Mouse (Mus musculus) embryonic fibroblast, embryonic 13.5 days (primary cell): ENCODE measurements around the gene Aire. TPM values are rescaled to one million over a fixed set of nuclear protein-coding genes. Genes with fewer than 3 reads are reported as not detected.
A peak's percentile ranks its signal among the peaks of the same experiment; 100 is the strongest.
"Not testable (repeated sequence)": the region's sequence is repeated elsewhere in the genome, so short reads cannot be mapped to it uniquely, and the experiment has no call there.

ENCODE experiments used
- H3K27ac ChIP-seq: 2 replicates; pipeline ENCODE4 v1.5.1; 2012; ENCODE audit warnings: low read length, control low read depth, inconsistent platforms; ENCODE audit not compliant: insufficient read depth
- H3K4me1 ChIP-seq: 2 replicates; pipeline ENCODE4 v1.6.1; 2011; ENCODE audit warnings: low read length; ENCODE audit not compliant: control insufficient read depth, insufficient read depth
- H3K4me3 ChIP-seq: 2 replicates; pipeline ENCODE4 v1.5.1; 2011; ENCODE audit warnings: mild to moderate bottlenecking, control low read depth, low read length; ENCODE audit not compliant: insufficient read depth
- CTCF ChIP-seq: IDR thresholded peaks from 2 replicates; pipeline ENCODE4 v1.5.1; 2011; ENCODE audit warnings: mild to moderate bottlenecking, control low read depth, low read length, moderate library complexity, borderline replicate concordance; ENCODE audit not compliant: insufficient read depth
- POLR2A ChIP-seq: IDR thresholded peaks from 2 replicates; pipeline ENCODE4 v1.6.1; 2011; ENCODE audit warnings: low read depth, mild to moderate bottlenecking, control low read depth, low read length, moderate library complexity
- polyA plus RNA-seq: library from polyadenylated mRNA; stranded (reverse); fragments of >200 nt; gene quantifications from 2 replicates; pipeline ENCODE4 v1.2.4, GENCODE M21; 2011; ENCODE audit warnings: low read depth; ENCODE audit not compliant: missing spikeins, insufficient read length

Gene Aire
- polyA plus RNA-seq, 1 experiment = not detected

DNA sequence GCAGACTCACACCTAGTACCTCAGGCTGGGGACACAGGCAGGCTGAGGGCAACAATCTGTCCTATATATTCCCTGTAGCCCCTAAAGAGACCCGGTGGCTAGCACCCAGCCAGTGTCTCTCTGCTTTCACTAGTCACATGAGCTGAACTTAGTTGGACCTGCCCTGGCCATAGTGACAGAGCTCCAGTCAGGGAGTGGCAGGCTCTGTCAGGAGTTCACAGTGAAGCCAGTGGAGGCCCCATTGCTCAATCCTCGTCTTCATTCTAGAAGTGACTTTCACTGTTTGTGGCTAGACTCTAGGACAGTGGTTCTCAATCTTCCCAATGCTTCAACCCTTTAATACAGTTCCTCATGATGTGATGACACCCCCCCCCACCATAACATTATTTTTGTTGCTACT lies 11.4 kb downstream of the Aire start:
- TF ChIP-seq POLR2A = no peak
- TF ChIP-seq CTCF = no peak
- no peak overlapping the region for H3K4me3 ChIP-seq
- H3K27ac ChIP-seq = no peak overlapping the region
- no peaks in the 10 kb centered on the region for H3K4me1 ChIP-seq

DNA sequence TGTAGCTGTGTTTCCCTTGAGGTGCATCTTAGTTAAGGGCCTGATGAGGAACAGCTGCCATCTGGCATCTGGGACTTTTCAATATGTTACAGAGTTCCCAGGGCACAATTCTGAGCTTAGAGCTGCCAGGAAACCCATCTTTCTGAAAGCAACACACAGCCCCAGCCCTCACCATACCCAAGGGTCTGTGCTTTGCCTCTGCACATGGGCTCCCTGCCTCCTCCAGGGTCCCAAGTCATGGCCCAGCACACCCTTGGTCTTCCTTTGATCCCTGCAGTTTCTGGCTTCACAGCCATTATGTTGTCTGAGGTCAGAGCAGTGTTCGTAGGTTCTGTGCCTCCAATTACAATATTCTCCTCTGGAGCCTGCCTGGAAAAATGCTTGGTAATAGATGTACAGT lies 14.3 kb downstream of the Aire start:
- Histone ChIP-seq H3K27ac (no peak overlapping the region), H3K4me1 (no peaks in the 10 kb centered on the region), H3K4me3 (no peak overlapping the region)
- TF ChIP-seq CTCF = no peak
- TF ChIP-seq POLR2A = no peak

DNA sequence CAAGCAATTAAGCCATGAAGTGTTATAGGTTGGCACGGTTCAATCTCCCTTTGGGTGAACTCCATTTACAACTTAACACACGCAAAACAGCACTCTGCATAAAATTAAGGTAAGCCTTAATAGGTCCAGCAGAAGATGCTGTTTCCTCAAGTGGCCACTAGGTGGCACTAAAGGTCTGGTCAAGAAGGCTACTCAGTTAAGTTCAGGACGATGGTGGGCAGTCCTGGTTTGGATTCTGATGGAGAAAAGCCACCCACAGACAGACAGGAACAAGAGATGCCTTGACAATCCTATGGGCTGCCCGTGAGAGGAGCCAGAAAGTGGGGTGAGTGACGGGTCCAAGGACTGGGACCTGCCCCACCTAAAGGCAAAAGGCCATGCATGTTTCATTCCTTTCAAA lies 15.3 kb downstream of the Aire start:
- peak; percentile 41; the same call in 1 of the 2 replicates for TF ChIP-seq CTCF
- no peak for TF ChIP-seq POLR2A
- Histone ChIP-seq H3K27ac (no peak overlapping the region), H3K4me1 (no peaks in the 10 kb centered on the region), H3K4me3 (no peak overlapping the region)

GRCm38 (mm10) chr10:78025453-78025852 lies 18.0 kb downstream of the Aire start:
- H3K27ac ChIP-seq, H3K4me3 ChIP-seq, H3K4me1 ChIP-seq: not testable (repeated sequence)

DNA sequence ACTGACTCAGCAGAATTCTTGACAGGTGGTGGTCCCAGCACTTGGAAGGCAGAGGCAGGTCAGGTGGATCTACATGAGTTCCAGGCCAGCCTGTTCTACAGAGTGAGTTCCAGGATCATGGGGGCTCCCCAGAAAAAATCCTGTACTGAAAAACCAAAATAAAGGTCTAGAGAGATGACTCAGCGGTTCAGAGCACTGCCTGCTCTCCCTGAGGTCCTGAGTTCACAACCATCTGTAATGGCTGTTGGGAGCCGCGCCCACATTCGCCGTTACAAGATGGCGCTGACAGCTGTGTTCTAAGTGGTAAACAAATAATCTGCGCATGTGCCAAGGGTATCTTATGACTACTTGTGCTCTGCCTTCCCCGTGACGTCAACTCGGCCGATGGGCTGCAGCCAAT lies 23.4 kb downstream of the Aire start:
- H3K27ac ChIP-seq, H3K4me1 ChIP-seq, H3K4me3 ChIP-seq: not testable (repeated sequence)

DNA sequence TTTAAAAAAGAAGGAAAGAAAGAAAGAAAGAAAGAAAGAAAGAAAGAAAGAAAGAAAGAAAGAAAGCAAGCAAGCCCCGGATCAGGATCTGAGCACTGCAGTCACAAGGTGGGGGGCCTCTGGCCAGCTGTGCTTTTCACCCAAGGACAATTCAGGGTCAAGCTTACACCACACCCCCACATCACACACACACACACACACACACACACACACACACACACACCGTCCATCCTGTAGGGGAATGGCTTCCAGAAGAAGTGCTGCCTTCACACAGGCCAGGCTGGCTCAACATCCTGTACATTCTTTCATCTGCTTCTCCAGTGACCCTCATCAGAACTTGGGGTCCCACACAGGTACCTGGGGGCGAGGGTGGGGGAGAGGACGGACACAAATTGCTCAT lies 24.1 kb downstream of the Aire start:
- Histone ChIP-seq H3K4me3 (no peak overlapping the region), H3K27ac (no peak overlapping the region), H3K4me1 (no peaks in the 10 kb centered on the region)
- TF ChIP-seq POLR2A (no peak), CTCF (no peak)

DNA sequence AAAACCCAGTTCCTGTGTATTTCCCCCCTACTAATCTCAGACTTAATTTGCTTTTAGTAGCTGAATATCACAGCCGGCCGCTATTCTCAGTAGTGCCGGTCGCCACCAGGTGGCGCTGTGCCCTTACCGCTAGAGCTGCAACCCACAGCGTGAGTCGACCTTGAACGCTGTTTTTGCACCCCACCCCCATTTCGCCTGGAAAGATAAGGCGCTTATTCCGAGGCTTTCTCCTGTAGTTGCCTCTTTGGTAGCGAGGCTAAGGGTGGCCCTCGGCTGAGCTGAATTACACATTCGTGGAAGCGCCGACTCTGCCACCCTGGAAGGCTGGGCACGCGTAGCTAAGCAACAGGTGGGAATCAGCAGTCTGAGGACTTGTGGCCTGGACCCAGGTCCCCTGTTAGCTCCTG lies 24.6 kb downstream of the Aire start:
- TF ChIP-seq CTCF (peak; percentile 95), POLR2A (no peak)
- H3K4me3 ChIP-seq = no peak overlapping the region
- no peak overlapping the region for H3K27ac ChIP-seq
- H3K4me1 ChIP-seq = no peaks in the 10 kb centered on the region

- Histone ChIP-seq H3K4me1 (no peaks in the 10 kb centered on the region), H3K4me3 (no peak overlapping the region), H3K27ac (no peak overlapping the region)
- TF ChIP-seq POLR2A = no peak
- TF ChIP-seq CTCF = no peak
Observed at GRCm38 (mm10) chr10:78016366-78016765, 27.0 kb downstream of the Aire start.

DNA sequence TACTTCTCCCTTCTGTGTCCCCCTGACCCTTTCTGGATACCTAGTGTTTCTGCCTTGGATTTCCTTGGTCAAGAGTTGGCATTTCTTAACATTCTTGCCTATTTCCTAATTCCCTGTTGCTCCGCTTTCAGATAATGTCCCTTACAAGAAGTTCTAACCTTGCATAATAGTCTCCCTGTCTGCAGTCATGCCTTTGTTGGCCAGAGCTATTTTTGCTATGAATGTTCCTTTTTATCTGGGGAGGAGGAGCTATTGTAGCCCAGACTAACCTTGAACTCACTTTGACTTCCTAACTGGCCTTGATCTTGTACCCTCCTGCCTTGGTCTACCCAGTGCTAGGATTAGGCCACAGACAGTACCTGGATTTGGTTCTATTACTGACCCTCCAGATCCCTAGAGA lies 27.9 kb downstream of the Aire start:
- no peaks in the 10 kb centered on the region for H3K4me1 ChIP-seq
- no peak for TF ChIP-seq POLR2A
- TF ChIP-seq CTCF = no peak
- no peak overlapping the region for H3K4me3 ChIP-seq
- no peak overlapping the region for H3K27ac ChIP-seq

GRCm38 (mm10) chr10:78012661-78013495 lies 30.5 kb downstream of the Aire start:
- TF ChIP-seq CTCF (no peak), POLR2A (no peak)
- Histone ChIP-seq H3K4me3 (no peak overlapping the region), H3K4me1 (no peaks in the 10 kb centered on the region), H3K27ac (no peak overlapping the region)

- H3K27ac ChIP-seq, H3K4me1 ChIP-seq, H3K4me3 ChIP-seq: not testable (repeated sequence)
Observed at GRCm38 (mm10) chr10:78011116-78011515, 32.3 kb downstream of the Aire start.
